Mouse (Mus musculus) megakaryocyte, embryonic 14.5 days (primary cell): ENCODE results near the gene Pitpnb.

Experiments
- FLI1 ChIP-seq: IDR thresholded peaks from 2 replicates; pipeline ENCODE4 v1.6.1; 2012; ENCODE audit warnings: low read length, inconsistent platforms, mixed read lengths
- GATA1 ChIP-seq: IDR thresholded peaks from 3 replicates; pipeline ENCODE4 v1.6.1; 2012; ENCODE audit warnings: mixed read lengths, low read length, inconsistent platforms, borderline replicate concordance

GRCm38 (mm10) chr5:111360546-111360945, 30.0 kb downstream of the Pitpnb start:
- TF ChIP-seq GATA1 (no peak), FLI1 (no peak)
